Mouse (Mus musculus): Measurements from ENCODE around the gene Cd69.

GRCm38 (mm10) chr6:129245793-129246192 is 29.4 kb downstream of the Cd69 start:
- TF ChIP-seq GATA1 (IDR thresholded peaks at IDR 0.05; ENCODE audit: borderline replicate concordance, low read length) = no peak
- no peak for TF ChIP-seq FLI1 (IDR thresholded peaks at IDR 0.05; ENCODE audit: low read length)
